Mouse (Mus musculus): ENCODE measurements at regions not wholly inside any gene's neighbourhood (a gene's known extent, or its start where the extent isn't known, plus 50 kb on each side); places are given as distances from the start of the nearest gene placed in this dataset.

- Histone ChIP-seq H3K36me3 (ENCODE audit: control insufficient read depth, insufficient read depth, low read length) (no peaks in the 10 kb centered on the region), H3K9ac (ENCODE audit: low read depth, low read length) (peak overlapping the region; percentile 62), H3K9me3 (ENCODE audit: control insufficient read depth, low read length) (no peaks in the 10 kb centered on the region), H3K4me3 (ENCODE audit: low read depth, low read length) (peak overlapping the region; percentile 63), H3K27me3 (replicated peaks; ENCODE audit: control insufficient read depth, insufficient read depth, low read length) (no peaks in the 10 kb centered on the region; the same call in 1 of the 2 replicates), H3K4me1 (replicated peaks; ENCODE audit: control insufficient read depth, insufficient read depth, low read length) (peaks cover 6% of the 10 kb centered on the region), H3K27ac (ENCODE audit: low read depth, low read length) (peak overlapping the region; percentile 19; the same call in 1 of the 2 replicates), H3K4me2 (peak overlapping the region; percentile 75)
- DNase-seq (ENCODE audit: low spot score) (peak; percentile 52), ATAC-seq (replicated peaks; ENCODE audit: low FRiP score) (no peak; the same call in 1 of the 2 replicates)
- 0% methylated on average over 16 of the region's 16 CpGs for WGBS
Measured at GRCm38 (mm10) chr2:18587746-18588231, 84.4 kb upstream of the Commd3 start.

GRCm38 (mm10) chr2:18586925-18587724 is 85.1 kb upstream of the Commd3 start:
- H3K36me3 ChIP-seq (ENCODE audit: control insufficient read depth, insufficient read depth, low read length), result no peaks in the 10 kb centered on the region
- peak overlapping the region; percentile 63 for H3K4me3 ChIP-seq (ENCODE audit: low read depth, low read length)
- no peaks in the 10 kb centered on the region for H3K9me3 ChIP-seq (ENCODE audit: control insufficient read depth, low read length)
- H3K27me3 ChIP-seq (replicated peaks; ENCODE audit: control insufficient read depth, insufficient read depth, low read length), result no peaks in the 10 kb centered on the region; the same call in 1 of the 2 replicates
- H3K9ac ChIP-seq (ENCODE audit: low read depth, low read length), result peak overlapping the region; percentile 62
- H3K27ac ChIP-seq (ENCODE audit: low read depth, low read length), result no peak overlapping the region; the same call in 1 of the 2 replicates
- peak; percentile 78 for ATAC-seq (replicated peaks; ENCODE audit: low FRiP score)
- WGBS, result 1% methylated on average over 31 of the region's 31 CpGs
- peak; percentile 86 for DNase-seq (ENCODE audit: low spot score)
- peak overlapping the region; percentile 75 for H3K4me2 ChIP-seq
- peaks cover 6% of the 10 kb centered on the region for H3K4me1 ChIP-seq (replicated peaks; ENCODE audit: control insufficient read depth, insufficient read depth, low read length)

GRCm38 (mm10) chr2:18585564-18586336 is 86.4 kb upstream of the Commd3 start:
- Histone ChIP-seq H3K36me3 (ENCODE audit: control insufficient read depth, insufficient read depth, low read length) (no peaks in the 10 kb centered on the region), H3K4me1 (replicated peaks; ENCODE audit: control insufficient read depth, insufficient read depth, low read length) (peaks cover 6% of the 10 kb centered on the region), H3K4me3 (ENCODE audit: low read depth, low read length) (no peak overlapping the region), H3K27me3 (replicated peaks; ENCODE audit: control insufficient read depth, insufficient read depth, low read length) (no peaks in the 10 kb centered on the region; the same call in 1 of the 2 replicates), H3K27ac (ENCODE audit: low read depth, low read length) (no peak overlapping the region), H3K9ac (ENCODE audit: low read depth, low read length) (no peak overlapping the region), H3K9me3 (ENCODE audit: control insufficient read depth, low read length) (no peaks in the 10 kb centered on the region), H3K4me2 (peak overlapping the region; percentile 22; the same call in 1 of the 2 replicates)
- WGBS, result 32% methylated on average over 9 of the region's 9 CpGs
- peak; percentile 48 for ATAC-seq (replicated peaks; ENCODE audit: low FRiP score)
- DNase-seq (ENCODE audit: low spot score), result no peak

GRCm38 (mm10) chr2:18558133-18558532 is 114.1 kb upstream of the Commd3 start:
- Histone ChIP-seq H3K4me3 (ENCODE audit: low read depth, low read length) (no peak overlapping the region), H3K27me3 (replicated peaks; ENCODE audit: control insufficient read depth, insufficient read depth, low read length) (no peaks in the 10 kb centered on the region), H3K9me3 (ENCODE audit: control insufficient read depth, low read length) (no peaks in the 10 kb centered on the region), H3K4me2 (no peak overlapping the region), H3K9ac (ENCODE audit: low read depth, low read length) (no peak overlapping the region), H3K4me1 (replicated peaks; ENCODE audit: control insufficient read depth, insufficient read depth, low read length) (no peaks in the 10 kb centered on the region), H3K27ac (ENCODE audit: low read depth, low read length) (no peak overlapping the region), H3K36me3 (ENCODE audit: control insufficient read depth, insufficient read depth, low read length) (no peaks in the 10 kb centered on the region)
- 62% methylated on average over 4 of the region's 4 CpGs for WGBS
- no peak for DNase-seq (ENCODE audit: low spot score)
- no peak for ATAC-seq (replicated peaks; ENCODE audit: low FRiP score)

- DNase-seq (ENCODE audit: low spot score), result no peak
- Histone ChIP-seq H3K27ac (ENCODE audit: low read depth, low read length) (no peak overlapping the region), H3K36me3 (ENCODE audit: control insufficient read depth, insufficient read depth, low read length) (no peaks in the 10 kb centered on the region), H3K4me1 (replicated peaks; ENCODE audit: control insufficient read depth, insufficient read depth, low read length) (no peaks in the 10 kb centered on the region), H3K4me2 (no peak overlapping the region), H3K9me3 (ENCODE audit: control insufficient read depth, low read length) (no peaks in the 10 kb centered on the region), H3K27me3 (replicated peaks; ENCODE audit: control insufficient read depth, insufficient read depth, low read length) (no peaks in the 10 kb centered on the region), H3K9ac (ENCODE audit: low read depth, low read length) (no peak overlapping the region), H3K4me3 (ENCODE audit: low read depth, low read length) (no peak overlapping the region)
- WGBS, result 71% methylated on average over 5 of the region's 5 CpGs
- ATAC-seq (replicated peaks; ENCODE audit: low FRiP score), result no peak
Measured at GRCm38 (mm10) chr2:18547964-18548643, 124.1 kb upstream of the Commd3 start.

- 64% methylated on average over 7 of the region's 7 CpGs for WGBS
Measured at GRCm38 (mm10) chr2:18524387-18524786, 131.8 kb upstream of the Dnajc1 start.

GRCm38 (mm10) chr2:18523911-18524310 is 131.3 kb upstream of the Dnajc1 start:
- 74% methylated on average over 3 of the region's 3 CpGs for WGBS
- no peaks in the 10 kb centered on the region for H3K9me3 ChIP-seq (ENCODE audit: control insufficient read depth, low read length)
- H3K36me3 ChIP-seq (ENCODE audit: control insufficient read depth, insufficient read depth, low read length), result no peaks in the 10 kb centered on the region
- H3K4me1 ChIP-seq (replicated peaks; ENCODE audit: control insufficient read depth, insufficient read depth, low read length), result no peaks in the 10 kb centered on the region
- DNase-seq (ENCODE audit: low spot score), result no peak
- no peak overlapping the region for H3K4me2 ChIP-seq
- H3K4me3 ChIP-seq (ENCODE audit: low read depth, low read length), result no peak overlapping the region
- no peak for ATAC-seq (replicated peaks; ENCODE audit: low FRiP score)
- no peak overlapping the region for H3K9ac ChIP-seq (ENCODE audit: low read depth, low read length)
- no peaks in the 10 kb centered on the region for H3K27me3 ChIP-seq (replicated peaks; ENCODE audit: control insufficient read depth, insufficient read depth, low read length)
- no peak overlapping the region for H3K27ac ChIP-seq (ENCODE audit: low read depth, low read length)

More at GRCm38 (mm10) chr2:18524387-18524786, 131.8 kb upstream of the Dnajc1 start:
- Histone ChIP-seq H3K27me3 (replicated peaks; ENCODE audit: control insufficient read depth, insufficient read depth, low read length) (no peaks in the 10 kb centered on the region), H3K9ac (ENCODE audit: low read depth, low read length) (no peak overlapping the region), H3K9me3 (ENCODE audit: control insufficient read depth, low read length) (no peaks in the 10 kb centered on the region), H3K4me2 (no peak overlapping the region), H3K27ac (ENCODE audit: low read depth, low read length) (no peak overlapping the region), H3K4me3 (ENCODE audit: low read depth, low read length) (no peak overlapping the region), H3K4me1 (replicated peaks; ENCODE audit: control insufficient read depth, insufficient read depth, low read length) (no peaks in the 10 kb centered on the region), H3K36me3 (ENCODE audit: control insufficient read depth, insufficient read depth, low read length) (no peaks in the 10 kb centered on the region)
- DNase-seq (ENCODE audit: low spot score) (no peak), ATAC-seq (replicated peaks; ENCODE audit: low FRiP score) (no peak)

- no peak overlapping the region for H3K27ac ChIP-seq (ENCODE audit: low read depth, low read length)
- H3K4me3 ChIP-seq (ENCODE audit: low read depth, low read length), result no peak overlapping the region
- ATAC-seq (replicated peaks; ENCODE audit: low FRiP score) (no peak), DNase-seq (ENCODE audit: low spot score) (no peak)
- no peaks in the 10 kb centered on the region for H3K4me1 ChIP-seq (replicated peaks; ENCODE audit: control insufficient read depth, insufficient read depth, low read length)
- no peaks in the 10 kb centered on the region for H3K36me3 ChIP-seq (ENCODE audit: control insufficient read depth, insufficient read depth, low read length)
- no peak overlapping the region for H3K9ac ChIP-seq (ENCODE audit: low read depth, low read length)
- no peaks in the 10 kb centered on the region for H3K27me3 ChIP-seq (replicated peaks; ENCODE audit: control insufficient read depth, insufficient read depth, low read length)
- no peaks in the 10 kb centered on the region for H3K9me3 ChIP-seq (ENCODE audit: control insufficient read depth, low read length)
- H3K4me2 ChIP-seq, result no peak overlapping the region
Measured at GRCm38 (mm10) chr2:18513435-18513834, 120.8 kb upstream of the Dnajc1 start.

Measured in liver, embryonic 11.5 days (tissue).